Mouse (Mus musculus) cerebellum, adult 11 months (tissue): ENCODE measurements at regions not wholly inside any gene's neighbourhood (a gene's known extent, or its start where the extent isn't known, plus 50 kb on each side); places are given as distances from the start of the nearest gene placed in this dataset.
A peak's percentile ranks its signal among the peaks of the same experiment; 100 is the strongest.

Source experiments
- DNase-seq: peaks from one replicate; pipeline ENCODE4 v3.0.0; 2022

- peak; percentile 9 for DNase-seq
Observed at GRCm38 (mm10) chr3:25240196-25240595, 96.1 kb upstream of the Naaladl2 start.

DNA sequence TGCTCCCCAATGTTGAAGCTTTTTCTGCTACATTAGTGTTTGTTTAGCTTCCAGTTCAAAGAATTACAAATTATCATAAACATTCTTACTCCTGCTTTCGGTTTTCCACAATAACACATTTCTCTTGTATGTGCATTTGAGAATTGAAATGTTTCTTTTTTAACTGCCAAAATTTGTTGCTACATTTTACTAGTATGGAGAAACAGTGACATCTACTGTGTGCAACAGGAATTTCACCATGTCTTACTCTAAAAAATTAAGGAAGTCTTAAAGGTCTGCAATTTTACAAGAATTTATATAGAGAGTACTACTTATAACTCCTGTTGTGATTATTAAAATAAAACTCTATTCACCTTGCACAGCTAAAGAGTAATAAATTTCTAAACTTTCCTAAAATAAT lies 76.5 kb upstream of the Naaladl2 start:
- DNase-seq: no peak

DNA sequence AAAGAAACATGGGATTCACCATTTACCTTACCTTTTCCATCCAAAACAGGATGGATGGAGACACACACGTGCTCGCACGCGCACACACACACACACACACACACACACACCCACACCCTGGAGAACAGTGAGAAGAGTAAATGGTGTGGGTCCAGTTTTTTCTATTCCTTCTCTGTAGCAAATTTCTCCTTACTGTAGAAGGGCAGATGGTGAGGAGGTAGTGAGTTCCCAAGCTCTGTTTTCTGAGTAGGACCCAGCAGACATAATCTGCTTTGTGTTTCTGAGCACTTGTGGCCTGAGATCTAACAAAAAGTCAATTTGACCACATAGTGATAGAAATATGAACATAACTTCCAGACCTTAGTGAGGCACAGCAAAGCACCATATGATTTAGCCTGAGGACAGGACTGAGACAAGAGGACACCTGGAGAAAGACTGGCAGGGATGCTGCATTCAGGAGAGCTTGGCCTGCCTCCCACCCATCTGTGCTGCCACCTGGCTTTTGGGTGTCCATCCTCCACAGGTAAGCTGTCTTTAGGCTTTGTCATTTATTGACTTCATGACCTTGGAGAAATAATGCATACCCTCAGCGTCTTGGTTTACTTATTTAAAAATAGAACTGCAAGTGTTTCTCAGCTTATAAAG lies 64.1 kb upstream of the Naaladl2 start:
- peak; percentile 94 for DNase-seq
